Mouse (Mus musculus) forebrain, embryonic 16.5 days (tissue): ENCODE data around the gene Fscn2. TPM values are rescaled to one million over a fixed set of nuclear protein-coding genes. Genes with fewer than 3 reads are reported as not detected.

Experiments used
- ATAC-seq: fragments of 200-750 bp; cut with Nextera tagmentation; 2 replicates; pipeline ENCODE4 v1.8.0; 2017; ENCODE audit warnings: mild to moderate bottlenecking, moderate library complexity
- H3K27ac ChIP-seq: fragments of 300-500 bp; sonication (generic); 2 replicates; pipeline ENCODE4 v1.5.1; 2014; ENCODE audit warnings: low read length, control low read depth
- H3K27me3 ChIP-seq: fragments of 300-500 bp; sonication (generic); replicated peaks from 2 replicates; pipeline ENCODE4 v1.6.1; 2014; ENCODE audit warnings: low read length; ENCODE audit not compliant: control insufficient read depth, insufficient read depth
- H3K36me3 ChIP-seq: fragments of 300-500 bp; sonication (generic); 2 replicates; pipeline ENCODE4 v1.6.1; 2014; ENCODE audit not compliant: control insufficient read depth, insufficient read depth
- H3K4me1 ChIP-seq: fragments of 300-500 bp; sonication (generic); replicated peaks from 2 replicates; pipeline ENCODE4 v1.6.1; 2014; ENCODE audit warnings: low read length; ENCODE audit not compliant: control insufficient read depth, insufficient read depth
- H3K4me2 ChIP-seq: fragments of 300-500 bp; sonication (generic); 2 replicates; pipeline ENCODE4 v1.6.1; 2014; ENCODE audit warnings: mild to moderate bottlenecking, low read length, control low read depth
- H3K4me3 ChIP-seq: fragments of 300-500 bp; sonication (generic); replicated peaks from 2 replicates; pipeline ENCODE4 v1.5.1; 2014; ENCODE audit warnings: mild to moderate bottlenecking, low read length, control low read depth
- H3K9ac ChIP-seq: fragments of 300-500 bp; sonication (generic); replicated peaks from 2 replicates; pipeline ENCODE4 v1.6.1; 2014; ENCODE audit warnings: low read depth, low read length, control low read depth
- H3K9me3 ChIP-seq: fragments of 300-500 bp; sonication (generic); 2 replicates; pipeline ENCODE4 v1.6.1; 2016; ENCODE audit warnings: low read length; ENCODE audit not compliant: control insufficient read depth
- WGBS: fragments of 180-500 bp; shearing (Covaris S2); extraction: QIAGEN DNeasy Blood & Tissue Kit; methylation state at CpG from one replicate; pipeline ENCODE4 v1.1.7; 2014; 5-methylcytosine and 5-hydroxymethylcytosine counted together
- polyA plus RNA-seq: library from polyadenylated mRNA; unstranded; fragments of >200 nt; fragmentation: Nextera tagmentation; extraction: Ambion mirVana; gene quantifications from 2 replicates; pipeline ENCODE4 v1.2.1, GENCODE M21; 2015

Gene Fscn2
- polyA plus RNA-seq: 1.3 and 1.5 TPM in 2 replicates

DNA sequence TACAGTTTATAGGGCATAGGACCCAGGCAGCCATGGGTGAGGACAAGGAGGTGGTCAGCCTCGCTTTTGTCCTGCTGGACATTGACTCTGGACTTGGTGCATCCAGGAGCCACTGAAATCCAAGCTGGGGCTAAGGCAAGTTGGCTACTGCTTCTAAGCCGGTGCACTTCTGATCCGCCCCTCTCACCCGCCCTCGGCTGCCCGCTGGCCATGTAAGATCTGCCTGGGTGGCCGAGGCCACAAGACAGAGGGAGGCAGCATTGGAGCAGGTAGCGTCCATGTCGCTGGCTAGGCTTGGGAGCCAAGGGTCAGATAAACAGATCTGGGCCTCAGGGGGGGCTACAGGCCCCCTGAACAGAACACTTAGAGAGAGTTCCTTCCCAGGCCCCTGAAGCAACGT, at the start of gene Fscn2:
Fscn2 (plus strand) TSS at position 240 of the 400 bp plus-strand sequence.
- Histone ChIP-seq H3K4me3 (no peak within 1 kb of the TSS), H3K9me3 (no peaks in the 10 kb centered on the region), H3K36me3 (no peaks in the 10 kb centered on the region), H3K27ac (no peak within 1 kb of the TSS), H3K4me2 (no peak within 1 kb of the TSS), H3K4me1 (peaks cover 35% of the 10 kb centered on the region), H3K27me3 (no peaks in the 10 kb centered on the region), H3K9ac (no peak within 1 kb of the TSS)
- 75% methylated on average over 10 of the region's 10 CpGs for WGBS
- no peak for ATAC-seq

DNA sequence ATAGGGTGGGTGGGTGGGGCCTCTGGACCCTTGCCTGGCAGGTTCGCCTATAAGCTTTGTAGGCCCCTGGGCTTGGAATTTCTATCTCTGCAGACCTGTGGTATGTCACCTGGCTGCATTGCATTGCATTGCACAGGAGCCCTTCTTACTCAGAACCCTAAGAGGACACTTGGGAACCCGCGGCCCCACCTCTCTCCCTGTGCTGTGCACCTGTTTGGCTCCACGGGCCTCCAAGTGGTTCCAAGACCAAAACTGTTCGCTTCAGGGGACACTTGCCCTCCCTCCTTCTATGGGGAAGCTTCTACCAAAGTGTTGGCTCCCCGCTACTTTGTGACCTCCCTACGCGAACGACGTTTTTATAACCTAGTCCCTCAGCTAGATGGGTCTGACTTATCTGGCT, 49.8 kb upstream of the Fscn2 start:
- H3K9me3 ChIP-seq: no peaks in the 10 kb centered on the region
- peak overlapping the region; percentile 50 for H3K4me3 ChIP-seq
- peaks cover 41% of the 10 kb centered on the region for H3K4me1 ChIP-seq
- no peak for ATAC-seq
- 53% methylated on average over 10 of the region's 10 CpGs for WGBS
- H3K27ac ChIP-seq: peak overlapping the region; percentile 17; the same call in 1 of the 2 replicates
- H3K27me3 ChIP-seq: no peaks in the 10 kb centered on the region
- no peaks in the 10 kb centered on the region for H3K36me3 ChIP-seq
- H3K4me2 ChIP-seq: peak overlapping the region; percentile 85
- peak overlapping the region; percentile 80 for H3K9ac ChIP-seq

DNA sequence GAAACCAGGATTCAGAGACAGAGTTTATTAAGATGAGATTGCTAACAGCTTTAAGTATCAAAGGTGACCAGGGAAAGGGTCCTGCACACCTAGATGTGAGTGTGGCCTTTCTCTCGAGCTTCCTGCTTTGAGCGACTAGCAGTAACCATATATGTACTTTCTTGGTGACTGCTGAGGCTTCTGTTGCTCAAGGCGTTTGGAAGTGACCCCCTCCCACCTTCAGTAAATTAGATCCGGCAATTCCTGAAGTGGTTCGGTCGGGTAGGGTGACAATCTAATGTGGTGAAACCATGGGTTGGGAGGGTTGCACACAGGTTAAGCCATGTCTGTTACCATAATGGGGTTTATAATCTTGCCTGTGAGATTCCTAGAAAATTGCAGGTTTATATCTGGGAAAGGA, 49.3 kb upstream of the Fscn2 start:
- Histone ChIP-seq H3K36me3 (no peaks in the 10 kb centered on the region), H3K27me3 (no peaks in the 10 kb centered on the region), H3K9me3 (no peaks in the 10 kb centered on the region), H3K4me2 (no peak overlapping the region), H3K4me1 (peaks cover 40% of the 10 kb centered on the region), H3K27ac (no peak overlapping the region), H3K4me3 (no peak overlapping the region), H3K9ac (no peak overlapping the region; the same call in 1 of the 2 replicates)
- WGBS: 83% methylated on average over 6 of the region's 6 CpGs
- ATAC-seq: no peak

DNA sequence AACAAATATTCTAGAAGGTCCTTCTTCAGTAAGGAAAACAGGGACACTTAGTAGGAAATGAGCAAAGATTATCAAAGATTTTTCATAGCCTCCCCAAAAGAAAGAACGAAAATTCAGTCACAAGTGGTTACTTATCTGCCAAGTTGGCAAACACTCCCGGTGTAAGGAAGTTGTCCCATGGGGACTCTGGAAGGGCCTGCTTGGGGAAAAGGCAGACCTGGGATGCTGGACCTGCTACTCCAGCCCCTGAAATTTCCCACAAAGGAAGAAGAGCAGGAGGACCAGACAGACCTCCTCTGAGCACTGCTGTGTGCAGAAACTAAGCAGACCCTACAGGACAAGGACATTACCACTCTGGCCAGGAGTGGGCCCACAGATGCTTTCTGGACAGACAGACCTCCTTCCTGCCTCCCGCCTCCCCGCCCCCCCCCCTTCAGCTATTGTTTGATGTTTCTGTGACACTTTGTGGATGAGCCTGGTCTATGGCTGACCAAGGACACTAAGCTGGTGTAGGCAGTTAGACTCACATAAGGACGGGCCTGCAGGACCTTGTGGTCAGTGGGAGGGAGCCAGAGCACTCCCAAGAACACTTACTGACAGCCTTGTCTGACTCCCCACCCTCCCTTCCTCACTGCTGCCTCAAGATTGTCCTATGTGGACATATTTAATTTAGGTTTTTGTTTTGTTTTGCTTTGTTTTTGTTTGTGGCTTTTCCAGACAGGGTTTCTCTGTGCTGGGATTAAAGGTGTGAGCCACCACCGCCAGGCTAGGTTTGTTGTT, 47.2 kb upstream of the Fscn2 start:
- no peak overlapping the region for H3K4me3 ChIP-seq
- ATAC-seq: no peak
- 60% methylated on average over 6 of the region's 6 CpGs for WGBS
- H3K36me3 ChIP-seq: no peaks in the 10 kb centered on the region
- no peaks in the 10 kb centered on the region for H3K27me3 ChIP-seq
- peaks cover 34% of the 10 kb centered on the region for H3K4me1 ChIP-seq
- H3K4me2 ChIP-seq: no peak overlapping the region
- no peak overlapping the region for H3K9ac ChIP-seq
- no peak overlapping the region for H3K27ac ChIP-seq
- H3K9me3 ChIP-seq: no peaks in the 10 kb centered on the region

DNA sequence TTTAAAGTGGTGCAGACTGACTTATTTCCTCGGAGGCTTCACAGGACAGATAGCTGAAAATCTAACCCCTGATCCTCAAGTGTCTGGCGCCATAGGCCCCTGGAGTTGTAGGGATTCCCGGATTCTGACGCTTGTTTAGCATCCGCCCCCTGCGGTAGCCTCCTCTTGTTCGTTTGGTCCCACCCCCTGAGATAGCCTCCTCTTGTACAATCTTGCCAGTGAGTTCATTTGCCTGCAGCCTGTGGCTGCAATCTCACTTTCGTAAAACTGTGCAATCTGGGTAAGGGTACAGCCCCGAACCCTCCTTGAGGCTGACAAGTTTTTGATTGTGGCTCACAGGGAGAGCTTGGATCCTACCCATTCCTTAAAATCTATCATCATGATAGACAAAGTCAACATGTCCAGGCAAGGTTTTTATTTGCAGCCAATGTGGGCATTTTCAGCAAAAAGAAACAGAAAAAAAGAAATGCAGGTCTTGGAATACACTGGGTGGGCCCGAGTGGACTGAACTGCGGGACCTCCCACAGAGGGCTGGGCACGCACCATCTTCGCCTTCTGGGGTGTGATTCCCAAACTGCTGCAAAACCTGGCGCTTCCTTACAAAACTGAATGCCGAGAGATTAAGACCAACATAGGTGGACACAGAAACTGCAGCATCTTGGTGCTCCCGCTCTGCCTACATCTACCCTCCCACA, 46.5 kb upstream of the Fscn2 start:
- Histone ChIP-seq H3K9ac (peak overlapping the region; percentile 70; the same call in 1 of the 2 replicates), H3K27ac (peak overlapping the region; percentile 97), H3K4me2 (peak overlapping the region; percentile 75), H3K9me3 (no peaks in the 10 kb centered on the region), H3K36me3 (no peaks in the 10 kb centered on the region), H3K4me3 (no peak overlapping the region; the same call in 1 of the 2 replicates), H3K4me1 (peaks cover 34% of the 10 kb centered on the region), H3K27me3 (no peaks in the 10 kb centered on the region)
- no peak for ATAC-seq
- WGBS: 36% methylated on average over 16 of the region's 16 CpGs

DNA sequence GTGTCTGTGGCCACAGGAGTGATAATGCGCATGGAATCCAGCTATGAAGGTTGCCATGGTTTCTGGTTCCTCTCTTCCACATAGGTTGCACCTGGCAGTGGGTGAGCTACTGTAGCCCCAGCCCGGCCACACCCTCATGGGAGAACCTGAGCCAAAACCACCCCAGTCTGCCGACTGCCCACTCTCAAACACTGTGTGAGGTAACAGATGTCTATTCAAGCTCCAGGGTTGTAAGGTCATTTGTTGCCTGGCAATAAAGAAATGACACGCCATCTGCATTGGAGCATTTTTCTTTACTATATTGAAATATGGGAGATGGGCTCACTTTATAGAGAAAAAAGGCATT, 45.9 kb upstream of the Fscn2 start:
- no peak for ATAC-seq
- 24% methylated on average over 4 of the region's 4 CpGs for WGBS

DNA sequence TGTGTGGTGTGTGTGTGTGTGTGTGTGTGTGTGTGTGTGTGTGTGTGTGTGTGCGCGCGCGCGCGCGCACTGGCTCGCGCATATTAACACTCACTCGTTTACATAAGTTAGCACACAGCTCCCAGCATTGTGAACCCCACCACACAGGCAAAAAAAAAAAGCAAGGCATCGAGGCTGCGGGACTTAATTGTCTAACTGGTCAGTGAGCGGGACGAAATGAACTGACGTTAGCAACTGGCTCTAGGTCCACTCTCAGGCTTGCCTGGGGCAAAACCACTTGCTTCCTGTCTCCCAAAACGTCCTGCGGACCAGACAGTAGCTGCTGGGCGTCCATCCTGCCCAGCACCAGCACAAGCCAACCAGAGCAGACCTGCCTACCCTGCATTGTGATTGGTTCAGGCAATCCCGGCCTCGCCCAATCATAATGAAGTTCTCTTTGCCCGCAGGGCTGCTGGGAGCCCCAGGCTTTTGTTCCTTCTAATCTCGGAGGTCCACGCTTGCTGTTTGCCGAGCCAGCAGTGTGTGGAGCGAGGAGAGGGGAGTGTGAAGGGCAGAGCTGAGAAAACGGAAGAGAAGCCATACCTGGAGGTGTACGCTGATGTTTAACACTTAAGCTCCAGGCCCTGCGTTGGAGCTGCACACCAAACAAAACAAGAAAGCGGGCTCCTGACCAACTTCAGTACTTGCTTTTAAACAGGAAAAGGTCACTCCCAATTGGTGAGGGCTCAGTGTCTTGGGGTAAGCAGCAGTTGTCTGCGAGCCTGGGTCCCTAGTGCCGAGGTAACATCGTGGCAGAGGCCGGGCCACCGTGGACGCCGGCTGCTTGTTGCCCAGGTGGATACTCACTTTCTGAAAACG, 45.3 kb upstream of the Fscn2 start:
- WGBS: 1% methylated on average over 37 of the region's 37 CpGs
- Histone ChIP-seq H3K36me3 (no peaks in the 10 kb centered on the region), H3K9me3 (no peaks in the 10 kb centered on the region), H3K4me3 (peak overlapping the region; percentile 54), H3K9ac (peak overlapping the region; percentile 70), H3K4me1 (peaks cover 28% of the 10 kb centered on the region), H3K27ac (peak overlapping the region; percentile 97), H3K27me3 (no peaks in the 10 kb centered on the region), H3K4me2 (peak overlapping the region; percentile 75)
- peak; percentile 98 for ATAC-seq

More for the DNA sequence above, 45.9 kb upstream of the Fscn2 start:
- H3K27me3 ChIP-seq: no peaks in the 10 kb centered on the region
- peaks cover 32% of the 10 kb centered on the region for H3K4me1 ChIP-seq
- H3K4me2 ChIP-seq: peak overlapping the region; percentile 75
- H3K9me3 ChIP-seq: no peaks in the 10 kb centered on the region
- H3K36me3 ChIP-seq: no peaks in the 10 kb centered on the region
- H3K27ac ChIP-seq: peak overlapping the region; percentile 97
- H3K4me3 ChIP-seq: peak overlapping the region; percentile 54
- H3K9ac ChIP-seq: peak overlapping the region; percentile 70

DNA sequence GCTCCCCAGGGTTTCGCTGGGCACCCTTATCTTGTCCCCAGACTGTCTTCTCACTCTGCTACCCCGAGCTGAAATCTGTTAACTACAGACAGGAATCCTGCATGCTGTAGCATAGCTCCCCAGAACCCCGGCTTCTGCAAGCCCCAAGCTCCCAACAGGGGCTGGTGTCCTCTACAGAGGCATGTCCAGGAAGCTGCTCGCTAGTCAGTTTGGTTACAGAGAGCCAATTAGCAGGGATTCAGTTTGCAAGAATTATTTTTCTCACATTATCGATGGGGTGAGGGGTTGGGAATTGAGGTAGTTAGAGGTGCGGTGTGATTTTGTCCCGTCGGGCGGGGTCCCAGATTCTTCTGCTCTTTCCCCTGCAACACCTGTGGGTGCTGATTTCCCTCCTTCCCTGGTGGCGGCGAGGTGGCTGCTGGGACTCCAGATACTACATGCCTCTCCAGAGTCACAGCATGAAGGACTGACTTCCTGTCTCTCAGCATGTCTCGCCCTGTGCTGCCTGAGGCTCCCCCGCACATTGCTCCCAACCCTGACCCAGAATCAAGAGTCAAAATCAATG, 44.6 kb upstream of the Fscn2 start:
- Histone ChIP-seq H3K36me3 (no peaks in the 10 kb centered on the region), H3K4me2 (peak overlapping the region; percentile 75), H3K9me3 (no peaks in the 10 kb centered on the region), H3K27me3 (no peaks in the 10 kb centered on the region), H3K4me3 (peak overlapping the region; percentile 54), H3K27ac (peak overlapping the region; percentile 97), H3K9ac (peak overlapping the region; percentile 70), H3K4me1 (peaks cover 20% of the 10 kb centered on the region)
- WGBS: 17% methylated on average over 13 of the region's 13 CpGs
- ATAC-seq: peak; percentile 4; the same call in 1 of the 2 replicates
